Comparison of ENCODE assay signal across 8 mouse cellular contexts in the genomic region with DNA sequence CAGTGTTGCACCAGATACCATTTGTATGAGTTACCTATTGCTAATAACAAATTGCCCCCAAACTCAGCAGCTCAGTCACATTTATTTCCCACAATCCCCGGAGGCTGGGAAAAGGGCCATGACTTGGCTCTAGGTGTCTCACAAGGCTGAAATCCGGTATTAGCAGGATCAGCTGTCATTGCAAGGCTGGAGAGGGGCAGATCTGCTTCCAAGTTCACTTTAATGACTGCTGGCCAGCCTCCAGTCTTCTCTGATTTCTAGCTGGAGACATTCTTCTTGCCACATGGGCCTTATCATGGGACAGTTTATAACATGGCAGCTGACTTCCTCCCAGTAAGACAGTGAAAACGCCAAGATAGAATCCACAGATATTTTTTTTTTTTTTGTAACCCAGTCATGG.
DNase-seq lines count a peak whose midpoint lies in the region; ATAC-seq and TF ChIP-seq lines count a peak whose summit lies in the region.

No protein-coding gene starts in this region.

- no peak overlapping the region for H3K9ac ChIP-seq in forebrain, embryonic 15.5 days (replicated peaks)
- no peak overlapping the region for H3K9ac ChIP-seq in forebrain, embryonic 11.5 days (ENCODE audit: low read length)
- H3K9ac ChIP-seq in embryonic facial prominence, embryonic 12.5 days: no peak overlapping the region
- H3K9ac ChIP-seq in intestine, embryonic 15.5 days: no peak overlapping the region
- no peak overlapping the region for H3K9ac ChIP-seq in lung, postnatal 0 days (replicated peaks; ENCODE audit: low read depth)

- no peak for DNase-seq in forebrain, embryonic 11.5 days (ENCODE audit: low spot score)
- DNase-seq in lung, postnatal 0 days (ENCODE audit: low spot score): peak; percentile 93
- no peak for DNase-seq in B cell, adult 2 months
- no peak for DNase-seq in left cerebral cortex, postnatal 10 days (ENCODE audit: extremely low spot score in 1 of 2, low spot score in 2 of 2)
- no peak for DNase-seq in left cerebral cortex, postnatal 14 days (ENCODE audit: low spot score in 2 of 2)

- 52% methylated on average over 3 of the region's 3 CpGs for WGBS in forebrain, embryonic 15.5 days
- WGBS in forebrain, embryonic 11.5 days: 75% methylated on average over 3 of the region's 3 CpGs
- WGBS in embryonic facial prominence, embryonic 12.5 days: 42% methylated on average over 3 of the region's 3 CpGs
- WGBS in intestine, embryonic 15.5 days: 32% methylated on average over 3 of the region's 3 CpGs
- WGBS in lung, postnatal 0 days: 34% methylated on average over 3 of the region's 3 CpGs

- no peaks in the 10 kb centered on the region for H3K36me3 ChIP-seq in forebrain, embryonic 15.5 days
- H3K36me3 ChIP-seq in forebrain, embryonic 11.5 days (ENCODE audit: control insufficient read depth, insufficient read depth, low read length): no peaks in the 10 kb centered on the region
- no peaks in the 10 kb centered on the region for H3K36me3 ChIP-seq in embryonic facial prominence, embryonic 12.5 days
- H3K36me3 ChIP-seq in intestine, embryonic 15.5 days: no peaks in the 10 kb centered on the region
- H3K36me3 ChIP-seq in lung, postnatal 0 days (ENCODE audit: insufficient read depth, low read length): no peaks in the 10 kb centered on the region

- H3K27me3 ChIP-seq in forebrain, embryonic 15.5 days: no peaks in the 10 kb centered on the region
- no peaks in the 10 kb centered on the region for H3K27me3 ChIP-seq in forebrain, embryonic 11.5 days (ENCODE audit: control insufficient read depth, insufficient read depth, low read length)
- no peaks in the 10 kb centered on the region for H3K27me3 ChIP-seq in embryonic facial prominence, embryonic 12.5 days
- H3K27me3 ChIP-seq in intestine, embryonic 15.5 days (replicated peaks): no peaks in the 10 kb centered on the region
- H3K27me3 ChIP-seq in lung, postnatal 0 days (replicated peaks; ENCODE audit: insufficient read depth, low read length): no peaks in the 10 kb centered on the region

- H3K4me3 ChIP-seq in forebrain, embryonic 15.5 days: no peak overlapping the region
- H3K4me3 ChIP-seq in forebrain, embryonic 11.5 days (ENCODE audit: low read depth, low read length): no peak overlapping the region
- no peak overlapping the region for H3K4me3 ChIP-seq in embryonic facial prominence, embryonic 12.5 days
- H3K4me3 ChIP-seq in intestine, embryonic 15.5 days (replicated peaks): no peak overlapping the region
- H3K4me3 ChIP-seq in lung, postnatal 0 days (ENCODE audit: low read depth, low read length): no peak overlapping the region

- H3K9me3 ChIP-seq in forebrain, embryonic 15.5 days: no peaks in the 10 kb centered on the region
- H3K9me3 ChIP-seq in forebrain, embryonic 11.5 days (ENCODE audit: control insufficient read depth, low read length): no peaks in the 10 kb centered on the region
- no peaks in the 10 kb centered on the region for H3K9me3 ChIP-seq in embryonic facial prominence, embryonic 12.5 days
- H3K9me3 ChIP-seq in intestine, embryonic 15.5 days: no peaks in the 10 kb centered on the region
- H3K9me3 ChIP-seq in lung, postnatal 0 days (ENCODE audit: low read length): no peaks in the 10 kb centered on the region

- no peak overlapping the region for H3K4me2 ChIP-seq in forebrain, embryonic 15.5 days (replicated peaks)
- H3K4me2 ChIP-seq in forebrain, embryonic 11.5 days (ENCODE audit: low read depth, low read length, severe bottlenecking): no peak overlapping the region
- no peak overlapping the region for H3K4me2 ChIP-seq in embryonic facial prominence, embryonic 12.5 days (replicated peaks)
- H3K4me2 ChIP-seq in intestine, embryonic 15.5 days (replicated peaks): no peak overlapping the region
- no peak overlapping the region for H3K4me2 ChIP-seq in lung, postnatal 0 days (replicated peaks; ENCODE audit: low read depth, low read length)

- 0 out of 2 replicates have a peak, but pooled peaks have one; percentile 51 for ATAC-seq in forebrain, embryonic 15.5 days (replicated peaks)
- ATAC-seq in forebrain, embryonic 11.5 days (replicated peaks; ENCODE audit: low FRiP score): no peak
- ATAC-seq in embryonic facial prominence, embryonic 12.5 days (ENCODE audit: insufficient number of reproducible peaks, insufficient read depth, low FRiP score, low TSS enrichment): no peak
- peak; percentile 56 for ATAC-seq in intestine, embryonic 15.5 days
- peak; percentile 93 for ATAC-seq in lung, postnatal 0 days

- no peak for TF ChIP-seq CTCF in lung, postnatal 0 days (IDR thresholded peaks at IDR 0.05)

- H3K27ac ChIP-seq in forebrain, embryonic 15.5 days (replicated peaks): no peak overlapping the region
- H3K27ac ChIP-seq in forebrain, embryonic 11.5 days (ENCODE audit: low read depth, low read length): no peak overlapping the region
- H3K27ac ChIP-seq in embryonic facial prominence, embryonic 12.5 days: peak overlapping the region; percentile 70
- H3K27ac ChIP-seq in intestine, embryonic 15.5 days: no peak overlapping the region
- peak overlapping the region; percentile 52; the same call in 1 of the 2 replicates for H3K27ac ChIP-seq in lung, postnatal 0 days (ENCODE audit: low read length)

- H3K4me1 ChIP-seq in forebrain, embryonic 15.5 days: no peaks in the 10 kb centered on the region
- no peaks in the 10 kb centered on the region for H3K4me1 ChIP-seq in forebrain, embryonic 11.5 days (replicated peaks; ENCODE audit: control insufficient read depth, insufficient read depth, low read length)
- H3K4me1 ChIP-seq in embryonic facial prominence, embryonic 12.5 days: peaks cover 17% of the 10 kb centered on the region
- H3K4me1 ChIP-seq in intestine, embryonic 15.5 days (replicated peaks): no peaks in the 10 kb centered on the region; the same call in 1 of the 2 replicates
- H3K4me1 ChIP-seq in lung, postnatal 0 days (ENCODE audit: insufficient read depth, low read depth, low read length): no peaks in the 10 kb centered on the region

- intact Hi-C loops in left cerebral cortex, postnatal 10 days (cut with DNase I): no loop called here
- intact Hi-C loops in left cerebral cortex, postnatal 14 days (cut with DNase I): no loop called here

- peak; percentile 87 for TF ChIP-seq EP300 in lung, postnatal 0 days (IDR thresholded peaks at IDR 0.05)

Comparison
In these comparisons a context has a peak if more than half of its experiments do, and no peak if none do; other contexts are left out.
1. ATAC-seq: peak in forebrain, embryonic 15.5 days (single experiment), intestine, embryonic 15.5 days (single experiment) and lung, postnatal 0 days (single experiment); none in forebrain, embryonic 11.5 days (single experiment) and embryonic facial prominence, embryonic 12.5 days (single experiment).
2. H3K27ac ChIP-seq: peak in embryonic facial prominence, embryonic 12.5 days (single experiment) and lung, postnatal 0 days (single experiment); none in forebrain, embryonic 15.5 days (single experiment), forebrain, embryonic 11.5 days (single experiment) and intestine, embryonic 15.5 days (single experiment).